Mouse (Mus musculus) lung, postnatal 10 days (tissue): ENCODE data around the gene Ttll1.
A peak's percentile ranks its signal among the peaks of the same experiment; 100 is the strongest.
"Not testable (repeated sequence)": the region's sequence is repeated elsewhere in the genome, so short reads cannot be mapped to it uniquely, and the experiment has no call there.

ENCODE experiments used
- DNase-seq: peaks from one replicate; pipeline ENCODE4 v3.0.0; 2021

Gene Ttll1

DNA sequence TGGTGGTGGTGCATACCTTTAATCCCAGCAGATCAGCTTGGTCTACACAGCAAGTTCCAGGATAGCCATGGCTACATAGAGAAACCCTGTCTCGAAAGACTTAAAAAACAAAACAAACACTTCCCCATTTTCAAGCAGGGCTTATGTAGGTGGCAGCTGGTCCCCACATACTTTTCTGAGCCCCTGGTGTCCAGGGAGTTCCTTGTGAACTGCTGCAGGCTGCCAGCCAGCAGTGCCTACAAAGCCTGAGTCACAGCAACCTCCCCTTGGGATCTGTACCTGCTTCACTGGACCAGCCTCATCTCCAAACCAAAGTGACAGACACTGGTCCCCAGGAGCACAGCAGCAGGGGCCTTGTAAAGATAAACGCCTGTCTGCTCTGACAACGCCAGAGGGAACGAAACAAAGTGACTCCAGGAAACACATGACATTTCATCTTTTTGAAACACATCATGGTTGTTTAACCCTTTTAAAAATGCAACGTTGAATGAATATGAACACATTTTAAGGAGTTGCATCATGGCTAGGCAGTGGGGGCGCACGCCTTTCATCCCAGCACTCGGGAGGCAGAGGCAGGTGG is 28.0 kb downstream of the Ttll1 start:
- DNase-seq = no peak

DNA sequence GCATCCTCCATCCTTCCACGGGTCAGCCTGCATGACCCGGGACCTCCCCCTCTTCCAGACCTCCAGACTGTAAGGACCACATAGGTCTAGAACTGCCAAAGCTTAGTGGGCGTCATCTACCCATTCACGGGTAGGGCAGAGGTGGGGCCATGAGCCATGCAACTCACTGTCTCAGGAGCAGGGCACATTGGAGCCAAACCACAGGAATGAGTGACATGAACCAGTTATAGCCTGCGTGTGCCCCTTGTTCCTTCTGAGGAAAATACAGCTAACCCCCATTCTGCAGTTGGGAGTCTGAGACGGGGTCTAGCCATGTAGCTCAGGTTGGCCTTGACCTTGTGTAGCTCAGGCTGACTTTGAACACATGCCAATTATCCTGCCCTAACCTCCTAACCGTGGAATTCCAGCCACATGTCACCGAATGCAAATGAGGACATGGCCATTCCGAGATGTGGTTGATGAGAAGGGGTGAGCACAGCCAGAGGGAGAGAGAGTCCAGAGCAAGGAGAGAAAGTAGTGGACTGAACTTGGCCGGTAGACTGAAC is 29.4 kb downstream of the Ttll1 start:
- DNase-seq = no peak

DNA sequence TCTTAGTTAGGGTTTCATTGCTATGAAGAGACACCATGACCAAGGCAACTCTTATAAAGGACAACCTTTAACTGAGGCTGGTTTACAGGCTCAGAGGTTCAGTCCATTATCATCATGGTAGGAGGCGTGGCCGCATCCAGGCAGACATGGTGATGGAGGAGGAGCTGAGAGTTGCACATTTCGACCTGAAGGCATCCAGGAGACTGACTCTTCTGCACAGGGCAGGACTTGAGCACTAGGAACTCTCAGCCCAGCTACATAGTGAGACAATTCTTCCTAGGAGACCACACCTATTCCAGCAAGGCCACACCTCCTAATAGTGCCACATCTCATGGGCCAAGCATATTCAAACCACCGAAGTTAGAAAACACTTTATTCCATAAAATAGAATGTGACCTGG is 30.9 kb downstream of the Ttll1 start:
- no peak for DNase-seq

DNA sequence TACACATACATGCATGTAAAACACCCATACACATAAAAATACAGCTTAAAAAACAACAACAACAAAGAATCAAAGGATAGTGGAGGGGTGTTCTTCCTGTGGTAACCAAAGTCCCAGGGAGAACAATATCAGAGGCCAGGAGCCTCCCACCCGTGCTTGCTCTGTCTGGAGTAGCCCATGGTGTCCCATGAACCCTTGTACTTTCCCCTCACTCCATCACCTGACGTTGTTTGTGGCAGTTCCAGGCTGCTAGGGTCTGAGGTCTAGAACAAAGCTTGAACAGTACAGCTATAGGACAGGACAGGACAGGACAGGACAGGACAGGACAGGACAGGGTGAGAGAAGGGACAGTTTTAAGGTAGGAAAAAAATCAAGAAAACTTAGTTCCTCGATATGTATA is 32.6 kb downstream of the Ttll1 start:
- DNase-seq = no peak

DNA sequence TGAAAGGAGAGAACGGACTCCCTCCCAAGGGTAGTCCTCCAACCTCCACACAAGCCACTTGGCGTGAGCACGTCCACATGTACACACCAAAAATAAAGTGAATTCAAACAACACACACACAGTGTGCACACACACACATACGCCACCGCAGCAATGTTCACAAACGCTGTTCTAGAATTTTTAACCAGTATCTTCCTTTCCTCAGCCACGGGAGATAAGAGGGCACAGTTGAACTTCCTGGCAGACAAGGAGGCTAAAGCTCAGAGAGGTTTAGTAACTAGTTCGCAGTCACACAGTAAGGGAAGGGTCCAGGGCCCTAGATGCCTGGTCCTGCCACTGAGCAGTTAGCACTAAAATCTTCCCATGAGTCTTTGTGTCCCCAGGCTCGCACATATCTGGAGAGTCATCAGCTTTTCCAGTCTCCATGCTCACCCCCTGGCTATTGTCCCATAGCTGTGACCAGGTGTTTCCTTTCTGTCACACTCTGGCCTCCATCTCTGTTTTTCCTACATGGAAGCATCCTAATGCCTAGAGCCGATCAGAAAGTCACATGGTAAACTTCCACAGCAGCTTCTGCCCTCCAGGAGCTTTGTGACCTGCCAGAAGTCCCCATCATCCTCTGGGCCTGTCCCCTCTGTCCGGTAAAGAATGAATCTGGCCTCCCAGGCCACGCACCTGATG is 34.0 kb downstream of the Ttll1 start:
- peak; percentile 56 for DNase-seq

DNA sequence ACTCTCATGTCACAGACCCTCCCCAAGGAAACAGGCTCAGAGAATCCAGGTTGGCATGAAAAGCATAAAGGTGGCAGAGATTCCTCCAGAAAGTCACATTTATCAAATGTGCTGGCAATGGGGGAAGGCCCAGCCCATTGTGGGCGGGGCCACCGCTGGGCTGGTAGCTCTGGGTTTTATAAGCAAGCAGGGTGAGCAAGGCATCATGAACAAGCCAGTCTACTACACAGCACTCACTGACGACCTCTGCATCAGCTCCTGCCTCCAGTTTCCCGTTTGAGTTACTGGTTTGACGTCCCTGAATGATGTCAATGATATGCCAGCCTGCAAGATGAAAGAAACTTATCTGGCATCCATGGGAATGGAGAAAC is 36.2 kb downstream of the Ttll1 start:
- DNase-seq = no peak

DNA sequence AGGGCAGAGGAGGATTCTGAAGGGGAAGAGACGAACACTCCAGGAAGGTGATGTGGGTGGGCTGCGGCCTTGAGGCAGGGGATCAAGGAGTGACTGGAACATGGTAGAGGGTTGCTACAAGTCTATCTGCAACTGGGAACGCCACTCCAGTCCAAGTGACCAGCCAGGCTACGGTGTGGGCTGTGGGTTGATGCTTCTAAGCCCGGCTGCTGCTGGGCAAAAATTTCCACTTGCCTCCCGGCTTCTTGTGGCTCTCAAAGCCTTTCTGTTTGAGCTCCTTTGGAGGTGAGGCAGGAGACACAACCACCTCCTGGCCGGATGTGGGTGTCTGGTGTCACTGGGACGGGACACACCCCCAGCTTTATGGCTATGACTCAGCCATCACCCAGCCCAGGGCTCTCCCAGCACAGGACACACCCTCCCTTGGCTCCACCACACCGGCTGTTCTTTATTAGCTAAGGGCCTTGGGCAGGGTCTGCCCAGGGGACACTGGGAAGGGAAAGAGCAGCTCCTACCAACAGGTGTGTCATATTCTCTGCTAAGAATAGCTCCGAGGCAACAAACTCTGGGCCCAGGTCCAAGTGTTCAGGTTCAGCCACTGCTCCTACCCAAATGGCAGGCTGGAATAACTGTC is 36.7 kb downstream of the Ttll1 start:
- DNase-seq = peak; percentile 57

DNA sequence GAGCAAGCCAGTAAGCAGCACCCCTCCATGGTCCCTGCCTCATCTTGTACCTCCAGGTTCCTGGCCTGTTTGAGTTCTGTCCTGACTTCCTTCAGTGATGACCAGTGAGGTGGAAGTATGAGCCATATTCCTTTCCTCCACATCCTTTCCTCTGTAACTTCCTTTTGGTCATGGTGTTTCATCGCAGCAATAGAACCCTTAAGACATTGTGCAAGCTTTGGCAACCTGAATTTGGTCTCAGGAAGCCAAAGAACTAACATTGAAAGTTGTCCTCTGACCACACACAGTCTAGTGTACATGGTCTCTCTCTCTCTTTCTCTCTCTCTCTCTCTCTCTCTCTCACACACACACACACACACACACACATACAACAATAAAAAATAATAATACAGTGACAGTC is 37.4 kb downstream of the Ttll1 start:
- DNase-seq = no peak

DNA sequence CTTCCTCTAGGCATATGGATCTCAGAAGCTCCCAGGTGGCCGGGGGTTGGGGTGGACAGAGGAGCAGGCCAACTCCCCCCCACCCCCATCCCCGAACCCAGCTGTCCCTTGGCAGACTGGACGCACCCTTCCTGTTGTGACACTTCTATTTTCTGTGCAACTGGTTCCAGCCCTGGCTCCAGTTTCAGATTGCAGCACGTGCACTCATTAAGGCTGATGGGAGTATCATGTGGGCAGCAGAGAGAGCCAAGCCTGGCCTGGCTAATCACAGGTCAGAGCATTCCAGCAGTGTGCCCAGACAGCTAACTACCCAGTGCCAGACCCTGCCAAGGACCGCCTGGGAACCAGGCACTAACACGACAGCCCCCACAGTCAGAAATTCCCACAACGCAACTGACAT is 39.2 kb downstream of the Ttll1 start:
- DNase-seq = peak; percentile 63

DNA sequence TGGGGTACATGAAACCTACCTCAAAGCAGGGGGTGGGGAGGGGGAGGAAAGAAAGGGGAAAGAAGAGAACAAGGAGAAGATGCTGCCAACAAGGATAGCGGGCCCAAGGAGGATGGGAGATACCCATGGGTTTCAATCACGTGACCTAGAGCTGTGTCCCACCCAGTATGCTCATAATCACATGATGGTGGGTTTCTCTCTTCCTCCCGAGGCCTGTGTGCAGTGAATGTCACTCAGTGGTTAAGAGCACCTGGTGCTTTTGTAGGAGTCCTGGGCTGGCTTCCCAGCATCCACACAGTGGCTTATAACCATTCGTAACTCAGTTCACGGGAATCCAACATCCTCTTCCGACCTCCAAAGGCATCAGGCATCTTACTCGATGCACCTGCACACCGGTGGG is 40.2 kb downstream of the Ttll1 start:
- DNase-seq = no peak

DNA sequence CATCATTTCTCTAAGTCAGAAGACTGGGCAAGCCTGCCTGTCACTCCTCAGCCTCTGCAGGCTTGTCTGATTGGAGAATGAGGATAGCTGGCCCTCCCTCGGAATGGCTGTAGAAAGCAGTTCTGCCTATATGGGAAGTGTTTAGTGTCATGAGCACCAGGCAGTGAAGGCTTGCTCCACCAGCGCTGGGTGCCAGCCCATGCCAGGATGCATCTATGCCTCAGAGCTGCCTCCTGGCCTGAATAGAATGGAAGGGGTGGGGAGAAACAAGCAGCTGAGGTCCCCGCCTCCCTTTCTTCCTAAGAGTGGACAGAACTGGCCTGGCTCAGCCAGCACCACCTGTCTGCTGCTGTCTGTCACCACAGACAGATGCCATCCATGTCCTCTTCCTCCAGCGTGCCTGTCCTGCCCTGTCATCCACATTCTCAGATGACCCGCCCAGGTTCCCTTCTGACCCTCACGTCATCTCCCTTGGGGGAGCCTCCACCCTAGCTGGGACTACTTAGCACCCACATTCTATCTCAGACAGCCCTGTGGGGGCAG is 41.3 kb downstream of the Ttll1 start:
- DNase-seq = no peak

DNA sequence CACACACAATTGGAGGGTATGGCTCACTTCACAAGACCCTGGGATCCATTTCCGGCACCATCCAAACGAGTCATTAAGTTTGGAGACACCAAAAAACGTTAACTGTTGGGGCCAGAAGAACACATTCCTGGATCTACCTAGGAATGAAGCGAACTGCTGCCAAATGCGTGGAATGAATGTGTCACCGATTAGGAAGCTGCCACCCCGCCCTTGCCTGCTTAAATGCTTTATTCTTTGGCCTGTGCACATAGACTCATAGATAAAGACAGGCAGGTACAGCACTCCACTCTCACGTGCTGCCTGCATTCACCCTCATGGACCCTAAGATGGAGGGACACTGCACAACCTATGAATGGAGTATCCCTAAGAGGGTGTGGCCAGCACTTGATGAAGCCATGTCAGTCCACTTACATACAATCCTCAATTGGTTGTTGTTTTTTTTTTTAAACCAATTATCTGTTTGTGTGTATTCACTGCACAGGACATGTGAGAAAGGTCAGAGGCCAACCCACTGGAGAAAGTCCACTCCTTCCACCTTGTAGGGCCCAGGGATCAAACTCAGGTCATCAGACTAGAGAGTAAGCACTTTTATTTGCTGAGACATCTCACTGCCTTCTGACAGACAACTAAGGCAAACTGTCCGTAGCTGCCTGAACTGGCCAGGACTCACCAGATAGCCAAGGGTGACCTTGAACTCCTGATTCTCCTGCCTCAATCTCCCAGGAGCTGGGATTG is 43.3 kb downstream of the Ttll1 start:
- DNase-seq = no peak

DNA sequence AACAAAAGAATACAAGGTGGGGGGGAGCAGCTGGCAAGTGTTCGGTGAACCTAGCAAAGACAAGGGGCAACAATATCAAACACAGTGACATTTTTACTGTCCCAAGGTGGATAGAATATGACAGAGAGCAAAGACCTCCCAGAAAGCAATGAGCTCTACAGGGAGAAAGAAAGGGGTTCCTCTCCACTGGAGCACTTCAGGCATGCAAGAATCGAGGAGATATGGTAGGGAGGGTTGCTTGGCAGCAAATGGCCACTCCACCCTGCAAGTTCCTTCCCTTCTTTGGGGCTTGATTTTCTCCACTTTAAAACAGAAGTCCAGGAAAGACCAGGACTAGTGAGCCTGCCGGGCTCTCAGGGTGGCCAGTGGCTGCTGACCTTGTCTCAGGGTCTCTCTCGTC is 44.4 kb downstream of the Ttll1 start:
- no peak for DNase-seq

DNA sequence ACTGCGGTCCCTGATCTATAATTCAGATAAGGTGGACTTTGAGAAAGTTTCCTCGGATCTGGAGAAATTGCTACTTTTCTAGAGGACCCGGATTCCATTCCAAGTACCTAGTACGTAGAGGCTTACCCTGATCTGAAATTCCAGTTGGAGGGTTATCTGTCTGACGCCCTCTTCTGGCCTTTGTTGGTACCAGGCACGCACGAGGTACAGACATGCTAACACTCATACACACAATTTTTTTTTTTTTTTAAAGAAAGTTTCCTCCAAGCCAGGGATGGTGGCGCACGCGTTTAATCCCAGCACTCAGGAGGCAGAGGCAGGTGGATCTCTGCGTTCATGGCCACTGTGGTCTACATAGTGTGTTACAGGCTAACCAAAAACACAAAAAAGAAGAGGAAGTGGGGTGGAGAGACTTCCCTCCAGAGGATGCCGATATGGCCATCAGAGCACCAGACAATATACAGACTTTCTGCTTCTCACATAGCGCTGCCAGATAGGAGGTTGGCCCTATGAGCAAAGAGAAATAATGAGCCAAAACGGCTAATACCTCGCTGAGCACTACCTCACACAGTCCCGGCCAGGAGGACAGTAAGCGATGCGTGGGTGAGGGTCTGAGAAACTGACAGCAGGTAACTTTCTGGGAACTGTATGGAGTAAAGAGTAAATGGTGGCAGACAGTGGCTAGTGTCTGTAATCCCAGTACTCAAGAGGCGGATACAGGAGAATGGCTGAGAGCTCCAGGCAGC is 45.6 kb downstream of the Ttll1 start:
- DNase-seq = no peak

DNA sequence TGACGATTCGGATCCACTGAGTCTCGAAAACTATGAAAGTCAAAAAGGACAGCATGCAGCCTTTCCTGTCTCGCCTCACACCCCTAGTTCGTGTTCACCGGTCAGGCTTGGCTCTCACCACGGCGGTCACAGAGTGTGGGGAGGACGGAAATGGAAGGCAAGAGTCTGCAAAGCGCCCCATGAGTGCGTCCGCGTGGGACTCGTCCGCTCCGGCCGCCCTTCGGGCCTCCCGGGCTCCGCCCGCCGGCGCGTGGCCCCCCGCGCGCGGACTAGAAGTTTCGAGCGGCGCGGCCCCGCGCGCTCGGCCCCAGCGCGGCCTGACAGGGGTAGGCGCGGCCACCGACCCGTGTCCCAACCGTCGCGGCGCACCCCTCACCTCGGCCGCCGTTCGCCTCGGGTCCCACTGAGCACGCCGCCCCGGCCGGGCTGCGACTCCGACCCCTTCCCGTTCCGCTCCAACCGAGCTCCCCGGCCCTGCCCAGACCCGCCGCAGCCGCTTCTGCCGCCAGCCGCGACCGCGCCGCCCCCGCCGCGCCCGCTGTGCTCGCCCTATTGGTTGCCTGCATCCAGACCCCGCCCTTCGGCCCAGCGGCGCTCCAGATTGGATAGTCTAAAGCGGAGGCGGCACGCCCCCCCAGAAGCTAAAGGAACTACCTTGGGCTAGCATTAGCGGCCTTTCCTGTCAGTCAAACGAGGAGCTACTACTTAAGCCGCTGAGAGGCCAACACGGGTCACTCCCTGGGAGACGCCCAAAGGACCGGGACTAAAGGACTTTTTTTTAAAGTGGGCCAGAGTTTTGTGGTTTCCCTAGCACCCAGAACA is 46.4 kb downstream of the Ttll1 start, which contains the start of gene Pacsin2:
TSS of gene Pacsin2 (minus strand) at position 524 of the 822 bp plus-strand sequence.
- peak; percentile 100 for DNase-seq

DNA sequence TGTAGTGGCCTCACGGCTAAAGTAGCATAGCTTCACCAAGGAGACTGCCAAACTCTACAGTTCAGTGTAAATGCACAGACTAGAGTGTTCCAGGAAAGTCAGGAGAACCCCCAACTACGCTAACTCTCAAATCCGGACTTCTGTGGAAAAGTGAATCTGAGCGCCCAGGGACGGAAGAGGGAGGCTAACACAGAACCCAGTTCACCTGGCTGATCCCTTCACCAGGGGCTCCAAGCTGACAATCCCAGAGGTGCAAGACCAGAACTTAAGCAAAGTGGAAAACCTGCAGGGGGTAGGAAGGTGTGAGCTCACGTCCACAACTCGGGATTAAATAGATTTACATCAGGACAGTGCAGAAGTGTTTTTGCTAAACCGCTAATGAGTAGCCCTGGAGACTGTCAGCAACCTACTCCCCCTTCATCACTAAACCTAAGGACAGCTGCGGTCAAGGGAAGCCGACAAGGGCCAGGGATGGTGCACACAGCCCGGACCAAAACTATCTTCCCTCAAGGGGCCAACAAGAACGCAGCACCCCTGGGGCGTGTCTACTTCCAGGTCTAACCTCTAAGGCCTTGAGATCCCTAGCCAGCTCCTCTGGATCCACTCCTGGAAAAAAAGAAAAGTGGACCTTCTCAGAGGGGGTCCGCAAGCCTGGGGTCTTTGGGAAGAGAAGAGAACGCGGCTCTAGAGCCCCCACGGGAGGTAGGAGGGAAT is 47.2 kb downstream of the Ttll1 start:
- DNase-seq = no peak

DNA sequence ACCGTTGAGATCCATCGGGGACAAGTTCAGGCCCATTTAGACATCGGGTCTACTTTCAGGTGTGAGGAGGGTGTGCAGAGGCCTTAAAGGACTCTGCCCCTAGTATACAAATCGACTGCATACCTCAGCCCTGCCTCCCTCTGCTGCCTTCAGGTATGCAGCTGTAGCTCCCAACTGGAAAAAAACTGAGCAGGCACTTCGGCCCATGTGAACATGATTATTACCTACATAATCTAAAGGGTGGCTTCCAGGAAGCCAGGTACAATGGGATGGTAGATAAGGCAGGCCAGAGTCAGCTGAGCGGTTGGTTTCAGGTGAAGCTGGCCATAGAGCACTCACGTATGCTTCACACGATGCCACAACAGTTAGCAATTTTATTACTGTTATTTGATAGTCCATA is 48.3 kb downstream of the Ttll1 start:
- DNase-seq = not testable (repeated sequence)

DNA sequence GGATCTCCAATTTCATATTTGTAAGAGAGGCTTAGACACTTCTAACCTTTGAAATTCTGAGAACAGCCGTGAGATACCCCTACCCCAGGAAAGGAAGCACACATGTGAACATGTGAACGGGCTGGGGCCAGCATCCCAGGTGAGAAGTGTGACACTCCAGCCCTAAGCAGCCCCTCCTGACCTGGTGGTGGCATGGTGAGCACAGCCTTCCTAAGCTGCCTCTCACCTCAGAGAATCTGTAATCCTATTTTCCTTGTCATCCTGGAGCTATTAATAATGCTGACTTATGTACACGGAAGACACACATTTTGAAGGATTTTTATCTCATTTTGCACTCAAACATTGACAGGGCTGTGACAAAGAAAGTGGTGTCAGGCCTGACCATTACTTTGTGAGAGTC is 49.8 kb downstream of the Ttll1 start:
- no peak for DNase-seq

DNA sequence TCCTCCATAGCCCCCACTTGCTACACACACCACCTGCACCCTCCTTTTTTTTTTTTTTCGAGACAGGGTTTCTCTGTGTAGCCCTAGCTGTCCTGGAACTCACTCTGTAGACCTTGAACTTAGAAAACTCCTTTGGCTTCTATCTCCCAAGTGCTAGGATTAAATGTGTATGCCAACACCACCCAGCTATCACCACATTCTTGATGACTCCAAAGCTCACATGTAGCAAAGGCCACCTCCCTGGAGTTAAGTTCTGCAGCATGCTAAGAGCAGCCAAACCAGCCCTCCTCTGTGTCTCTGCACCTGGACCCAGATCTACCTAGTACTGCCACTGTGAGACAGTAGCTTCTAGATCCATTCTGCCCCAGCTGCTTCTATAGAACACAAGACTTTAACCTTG is 53.2 kb downstream of the Ttll1 start:
- no peak for DNase-seq

DNA sequence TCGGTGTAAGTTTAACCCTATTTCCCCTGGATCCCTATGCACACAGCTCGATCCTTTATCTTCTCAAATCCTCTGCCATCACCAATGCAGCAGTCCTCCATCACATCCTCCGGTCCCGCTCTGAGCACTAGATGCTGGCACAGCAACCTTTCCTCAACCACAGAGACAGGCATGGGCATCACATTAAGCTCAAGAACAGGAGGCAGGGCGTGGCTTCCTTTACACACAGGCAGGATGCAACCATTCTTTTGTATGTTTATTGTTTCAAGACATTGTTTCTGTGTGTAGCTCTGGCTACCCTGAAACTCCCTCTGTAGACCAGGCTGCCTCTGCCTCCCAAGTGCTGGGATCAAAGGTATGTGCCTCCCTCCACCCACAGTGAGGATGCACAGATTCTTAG is 55.1 kb downstream of the Ttll1 start:
- DNase-seq = peak; percentile 59

DNA sequence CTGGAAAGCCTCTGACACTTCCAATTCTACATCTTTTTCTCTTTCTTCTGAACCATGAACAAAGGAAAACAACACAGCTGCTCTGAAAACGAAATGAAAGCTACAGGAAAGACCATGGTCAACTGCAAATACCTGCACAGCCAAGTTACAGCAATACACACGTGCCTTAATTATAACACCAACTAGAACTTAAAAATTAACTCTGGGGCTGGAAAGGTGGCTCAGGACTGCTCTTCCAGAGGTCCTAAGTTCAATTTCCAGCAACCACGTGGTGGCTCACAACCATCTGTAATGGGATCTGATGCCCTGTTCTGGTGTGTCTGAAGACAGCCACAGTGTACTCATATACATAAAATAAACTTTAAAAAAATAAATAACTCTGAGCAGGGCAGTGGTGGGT is 55.7 kb downstream of the Ttll1 start:
- DNase-seq = no peak
